Mouse (Mus musculus): ENCODE measurements around the gene Osbpl11. TPM values are rescaled to one million over a fixed set of nuclear protein-coding genes. Genes with fewer than 3 reads are reported as not detected.

Gene Osbpl11
- polyA plus RNA-seq, 1 experiment from 2014 or later = 9.5 TPM

DNA sequence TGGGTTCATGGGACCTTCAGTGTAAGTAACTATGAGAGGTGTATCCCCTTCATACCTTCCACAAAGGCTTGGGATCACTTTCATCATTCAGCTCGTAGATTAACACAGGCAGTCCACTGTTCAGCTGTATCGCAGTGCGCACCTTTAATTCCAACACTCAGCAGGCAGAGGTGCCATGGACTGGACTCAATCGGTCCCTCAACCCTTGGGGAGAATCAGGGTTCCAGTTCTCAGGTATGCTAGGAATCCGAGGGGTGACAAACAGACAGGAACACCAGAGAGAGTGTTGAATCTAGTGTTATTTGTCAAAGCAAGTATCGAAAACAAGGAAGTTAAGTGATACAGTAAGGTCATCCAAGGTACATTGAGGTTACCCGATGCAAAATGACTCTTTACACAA, 107.4 kb downstream of the Osbpl11 start:
- no peak overlapping the region for H3K9ac ChIP-seq (ENCODE audit: low read length)
- no peaks in the 10 kb centered on the region for H3K27me3 ChIP-seq (ENCODE audit: control insufficient read depth, insufficient read depth, low read length)
- ATAC-seq (ENCODE audit: insufficient read depth, low FRiP score) = no peak
- H3K9me3 ChIP-seq (replicated peaks; ENCODE audit: control insufficient read depth, low read length) = peaks cover 3% of the 10 kb centered on the region; the same call in 1 of the 2 replicates
- H3K4me2 ChIP-seq (ENCODE audit: low read depth, low read length) = no peak overlapping the region
- H3K4me3 ChIP-seq (replicated peaks; ENCODE audit: low read length) = no peak overlapping the region
- H3K4me1 ChIP-seq (ENCODE audit: control insufficient read depth, insufficient read depth, low read length) = no peaks in the 10 kb centered on the region
- 94% methylated on average over 7 of the region's 7 CpGs for WGBS
- H3K27ac ChIP-seq (ENCODE audit: low read length) = no peak overlapping the region
- peaks cover 60% of the 10 kb centered on the region for H3K36me3 ChIP-seq (ENCODE audit: control insufficient read depth, insufficient read depth, low read length)

Other genes with a start within 250 kb of the Osbpl11 start
- gene Iqcg, start 128.9 kb upstream of the Osbpl11 start, polyA plus RNA-seq (2015; fragmentation: Nextera tagmentation; extraction: Ambion mirVana) = 2.4 TPM in 2 replicates
- gene Rpl35a, start 128.6 kb upstream of the Osbpl11 start, polyA plus RNA-seq (2015; fragmentation: Nextera tagmentation; extraction: Ambion mirVana) = 790 and 946 TPM in 2 replicates
- gene Lmln, start 122.5 kb upstream of the Osbpl11 start, polyA plus RNA-seq (2015; fragmentation: Nextera tagmentation; extraction: Ambion mirVana) = 2.6 and 2.8 TPM in 2 replicates
- 83.6 and 87.3 TPM in 2 replicates for gene Snx4, start 66.4 kb downstream of the Osbpl11 start, polyA plus RNA-seq (2015; fragmentation: Nextera tagmentation; extraction: Ambion mirVana)
- 48.2 and 49.9 TPM in 2 replicates for gene Zfp148, start 195.8 kb downstream of the Osbpl11 start, polyA plus RNA-seq (2015; fragmentation: Nextera tagmentation; extraction: Ambion mirVana)